Mouse (Mus musculus) ES-Bruce4 (cell line): ENCODE data around the gene Epb41l1. TPM values are rescaled to one million over a fixed set of nuclear protein-coding genes. Genes with fewer than 3 reads are reported as not detected.

Experiments used
- H3K27ac ChIP-seq: 2 replicates; pipeline ENCODE4 v1.5.1; 2012; ENCODE audit warnings: low read length, inconsistent platforms; ENCODE audit not compliant: insufficient read depth
- H3K27me3 ChIP-seq: 2 replicates; pipeline ENCODE4 v1.6.1; 2012; ENCODE audit warnings: mild to moderate bottlenecking, low read length, inconsistent platforms; ENCODE audit not compliant: control insufficient read depth, poor library complexity, insufficient read depth, severe bottlenecking
- H3K36me3 ChIP-seq: 2 replicates; pipeline ENCODE4 v1.6.1; 2012; ENCODE audit warnings: inconsistent platforms, mild to moderate bottlenecking, low read length, moderate library complexity; ENCODE audit not compliant: control insufficient read depth, poor library complexity, insufficient read depth, severe bottlenecking
- H3K4me1 ChIP-seq: one replicate; pipeline ENCODE4 v1.8.1; 2011; ENCODE audit warnings: low read length; ENCODE audit not compliant: control insufficient read depth, insufficient read depth
- H3K4me3 ChIP-seq: 2 replicates; pipeline ENCODE4 v1.5.1; 2011; ENCODE audit warnings: low read depth, mild to moderate bottlenecking, low read length
- H3K9ac ChIP-seq: 2 replicates; pipeline ENCODE4 v1.6.1; 2012; ENCODE audit warnings: low read depth, mild to moderate bottlenecking, inconsistent platforms; ENCODE audit not compliant: poor library complexity, severe bottlenecking
- H3K9me3 ChIP-seq: replicated peaks from 2 replicates; pipeline ENCODE4 v1.6.1; 2012; ENCODE audit warnings: mild to moderate bottlenecking, low read length, inconsistent platforms; ENCODE audit not compliant: control insufficient read depth, poor library complexity, insufficient read depth, severe bottlenecking
- CTCF ChIP-seq: IDR thresholded peaks from one replicate; pipeline ENCODE4 v1.8.1; 2011; ENCODE audit warnings: low read depth, low read length
- EP300 ChIP-seq: IDR thresholded peaks from 2 replicates; pipeline ENCODE4 v1.6.1; 2011; ENCODE audit warnings: low read depth, low read length; ENCODE audit not compliant: insufficient read depth
- POLR2A ChIP-seq: IDR thresholded peaks from one replicate; pipeline ENCODE4 v1.8.1; 2011; ENCODE audit warnings: low read length; ENCODE audit not compliant: insufficient read depth
- polyA plus RNA-seq: library from polyadenylated mRNA; stranded (reverse); fragments of >200 nt; gene quantifications from 2 replicates; pipeline ENCODE4 v1.2.4, GENCODE M21; 2011; ENCODE audit warnings: low read depth; ENCODE audit not compliant: missing spikeins, insufficient read depth, insufficient read length

Gene Epb41l1
- polyA plus RNA-seq, 1 experiment: 23.6 TPM

DNA sequence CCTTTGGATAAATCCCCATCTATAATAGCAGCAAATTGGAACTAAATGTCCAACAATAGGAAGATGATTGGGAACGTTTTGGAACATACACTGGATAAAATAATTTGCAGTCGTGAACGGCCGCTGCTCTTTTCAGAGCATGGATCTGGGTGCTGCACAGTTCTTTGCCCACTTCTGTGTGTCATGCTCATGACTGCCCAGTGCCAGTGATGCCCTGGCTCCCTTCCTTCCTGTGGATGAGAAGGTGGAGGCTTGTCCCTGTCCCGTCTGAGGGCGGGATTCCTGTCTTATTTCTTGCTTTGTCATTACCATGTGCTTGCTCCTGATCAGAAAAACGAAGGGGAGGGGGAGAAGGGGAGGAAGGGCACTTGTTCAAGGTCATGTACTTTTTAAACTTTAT is 59.6 kb downstream of the Epb41l1 start:
- peaks cover 7% of the 10 kb centered on the region for H3K4me1 ChIP-seq
- no peaks in the 10 kb centered on the region for H3K36me3 ChIP-seq
- H3K9ac ChIP-seq: no peak overlapping the region
- H3K9me3 ChIP-seq: no peaks in the 10 kb centered on the region
- H3K27ac ChIP-seq: no peak overlapping the region
- no peaks in the 10 kb centered on the region for H3K27me3 ChIP-seq
- H3K4me3 ChIP-seq: no peak overlapping the region
- TF ChIP-seq EP300 (no peak), POLR2A (no peak), CTCF (no peak)

DNA sequence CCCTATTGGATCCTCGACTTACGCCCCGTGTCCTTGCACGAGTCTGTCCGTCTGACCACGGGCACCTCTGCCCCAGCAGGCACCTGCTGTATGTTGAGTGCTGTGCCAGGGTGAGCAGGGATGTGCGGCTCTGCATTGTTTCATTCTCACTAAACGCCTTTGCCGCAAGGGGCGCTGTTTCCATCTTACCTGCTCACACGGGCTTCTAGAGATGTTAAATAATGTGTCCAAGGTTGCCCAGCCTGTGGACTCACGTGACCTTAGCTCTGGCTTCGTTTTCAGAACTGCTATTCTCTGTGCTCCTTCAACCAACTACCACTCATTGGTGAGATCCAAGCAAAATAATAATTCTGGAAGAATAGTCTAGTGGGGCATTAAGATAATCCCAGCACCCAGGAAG is 61.6 kb downstream of the Epb41l1 start:
- peaks cover 7% of the 10 kb centered on the region for H3K4me1 ChIP-seq
- H3K9me3 ChIP-seq: no peaks in the 10 kb centered on the region
- H3K27ac ChIP-seq: no peak overlapping the region
- H3K9ac ChIP-seq: no peak overlapping the region
- H3K36me3 ChIP-seq: no peaks in the 10 kb centered on the region
- TF ChIP-seq POLR2A (no peak), CTCF (peak; percentile 85)
- H3K27me3 ChIP-seq: no peaks in the 10 kb centered on the region
- no peak overlapping the region; the same call in 1 of the 2 replicates for H3K4me3 ChIP-seq

- no peak overlapping the region for H3K27ac ChIP-seq
- H3K27me3 ChIP-seq: no peaks in the 10 kb centered on the region
- no peaks in the 10 kb centered on the region for H3K36me3 ChIP-seq
- no peaks in the 10 kb centered on the region for H3K9me3 ChIP-seq
- TF ChIP-seq POLR2A: no peak
- TF ChIP-seq EP300: no peak
- no peak for TF ChIP-seq CTCF
- H3K9ac ChIP-seq: no peak overlapping the region
- no peak overlapping the region for H3K4me3 ChIP-seq
- H3K4me1 ChIP-seq: peaks cover 7% of the 10 kb centered on the region
These were observed 62.1 kb downstream of the Epb41l1 start for GRCm38 (mm10) chr2:156482764-156483163.

DNA sequence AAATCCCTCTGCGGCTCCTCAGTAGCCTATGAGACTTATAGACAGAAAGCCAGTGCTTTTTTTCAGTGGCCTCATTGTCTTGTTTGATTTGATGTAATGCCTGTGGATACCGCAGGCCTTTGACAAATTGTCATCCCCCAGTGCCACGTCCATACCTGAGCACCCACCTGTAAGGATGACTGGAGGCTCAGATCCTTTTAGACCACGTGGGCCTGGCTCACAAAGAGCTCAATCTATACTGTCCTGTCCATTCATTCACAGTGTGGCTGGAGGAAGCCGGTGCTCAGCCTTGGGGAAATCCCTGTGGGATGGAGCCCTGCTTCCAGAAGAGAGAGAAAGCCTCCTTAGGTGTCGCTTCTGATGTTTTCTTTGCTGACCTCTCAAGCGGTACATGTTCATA is 62.5 kb downstream of the Epb41l1 start:
- Histone ChIP-seq H3K27ac (no peak overlapping the region), H3K4me1 (peaks cover 7% of the 10 kb centered on the region), H3K27me3 (no peaks in the 10 kb centered on the region), H3K4me3 (no peak overlapping the region), H3K36me3 (no peaks in the 10 kb centered on the region), H3K9ac (no peak overlapping the region), H3K9me3 (no peaks in the 10 kb centered on the region)
- TF ChIP-seq CTCF (no peak), EP300 (no peak), POLR2A (no peak)

- no peak for TF ChIP-seq CTCF
- TF ChIP-seq POLR2A: no peak
- no peak for TF ChIP-seq EP300
- no peaks in the 10 kb centered on the region for H3K9me3 ChIP-seq
- no peaks in the 10 kb centered on the region for H3K36me3 ChIP-seq
These were observed 65.5 kb downstream of the Epb41l1 start for GRCm38 (mm10) chr2:156486086-156486751.

DNA sequence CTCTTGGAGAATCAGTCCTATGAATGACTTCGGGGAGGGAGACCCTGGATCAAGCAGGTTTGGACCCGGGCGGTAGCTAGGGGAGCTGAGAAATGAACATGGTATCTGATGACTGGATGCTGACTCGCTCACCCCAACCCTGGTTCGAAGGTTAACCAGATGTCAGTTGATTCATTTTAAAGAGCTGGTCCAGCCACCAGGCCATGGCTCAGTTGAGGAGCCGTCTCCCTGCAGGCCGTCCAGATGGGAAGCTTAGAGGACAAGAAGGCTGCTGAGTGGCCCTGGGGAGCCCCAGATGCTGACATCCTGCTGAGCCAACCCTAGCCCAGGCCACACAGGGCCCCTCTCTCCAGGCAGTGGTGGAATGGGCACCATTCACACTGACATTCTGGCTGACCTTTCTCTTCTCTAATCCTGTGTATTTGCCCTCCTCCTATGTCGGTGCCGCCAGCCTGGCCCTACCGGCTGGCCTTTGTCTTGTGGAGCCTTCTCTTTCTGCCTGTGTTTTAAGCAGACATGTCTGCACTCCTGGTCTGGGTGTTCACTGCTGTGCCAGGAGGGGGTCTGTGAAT is 67.0 kb downstream of the Epb41l1 start:
- no peak overlapping the region for H3K9ac ChIP-seq
- H3K27ac ChIP-seq: no peak overlapping the region
- H3K9me3 ChIP-seq: no peaks in the 10 kb centered on the region
- H3K4me1 ChIP-seq: peaks cover 7% of the 10 kb centered on the region
- H3K27me3 ChIP-seq: no peaks in the 10 kb centered on the region
- no peak overlapping the region for H3K4me3 ChIP-seq
- TF ChIP-seq EP300 (no peak), POLR2A (no peak), CTCF (no peak)
- no peaks in the 10 kb centered on the region for H3K36me3 ChIP-seq

More at GRCm38 (mm10) chr2:156486086-156486751, 65.5 kb downstream of the Epb41l1 start:
- Histone ChIP-seq H3K4me3 (no peak overlapping the region), H3K27me3 (no peaks in the 10 kb centered on the region), H3K9ac (no peak overlapping the region), H3K4me1 (peaks cover 5% of the 10 kb centered on the region), H3K27ac (no peak overlapping the region)
